Mouse (Mus musculus) kidney, embryonic 16.5 days (tissue): ENCODE data around the gene Rybp. TPM values are rescaled to one million over a fixed set of nuclear protein-coding genes. Genes with fewer than 3 reads are reported as not detected.

Experiments used
- ATAC-seq: fragments of 200-750 bp; cut with Nextera tagmentation; 2 replicates; pipeline ENCODE4 v1.8.0; 2017; ENCODE audit warnings: moderate TSS enrichment; ENCODE audit not compliant: low FRiP score, low TSS enrichment
- H3K27ac ChIP-seq: fragments of 300-500 bp; sonication (generic); 2 replicates; pipeline ENCODE4 v1.5.1; 2014; ENCODE audit warnings: low read length
- H3K27me3 ChIP-seq: fragments of 300-500 bp; sonication (generic); 2 replicates; pipeline ENCODE4 v1.6.1; 2014; ENCODE audit warnings: low read length, control low read depth, mixed read lengths; ENCODE audit not compliant: insufficient read depth
- H3K36me3 ChIP-seq: fragments of 300-500 bp; sonication (generic); 2 replicates; pipeline ENCODE4 v1.6.1; 2014; ENCODE audit warnings: low read length, control low read depth, mixed read lengths; ENCODE audit not compliant: insufficient read depth
- H3K4me1 ChIP-seq: fragments of 300-500 bp; sonication (generic); 2 replicates; pipeline ENCODE4 v1.6.1; 2014; ENCODE audit warnings: low read length, control low read depth, mixed read lengths; ENCODE audit not compliant: insufficient read depth
- H3K4me2 ChIP-seq: fragments of 300-500 bp; sonication (generic); replicated peaks from 2 replicates; pipeline ENCODE4 v1.6.1; 2014; ENCODE audit warnings: low read depth, low read length
- H3K4me3 ChIP-seq: fragments of 300-500 bp; sonication (generic); 2 replicates; pipeline ENCODE4 v1.5.1; 2014; ENCODE audit warnings: mild to moderate bottlenecking, low read length
- H3K9ac ChIP-seq: fragments of 300-500 bp; sonication (generic); replicated peaks from 2 replicates; pipeline ENCODE4 v1.6.1; 2014; ENCODE audit warnings: low read length
- H3K9me3 ChIP-seq: fragments of 300-500 bp; sonication (generic); 2 replicates; pipeline ENCODE4 v1.6.1; 2016; ENCODE audit warnings: low read length, control low read depth
- WGBS: fragments of 180-500 bp; shearing (Covaris S2); extraction: QIAGEN DNeasy Blood & Tissue Kit; methylation state at CpG from one replicate; pipeline ENCODE4 v1.1.7; 2014; 5-methylcytosine and 5-hydroxymethylcytosine counted together
- polyA plus RNA-seq: library from polyadenylated mRNA; unstranded; fragments of >200 nt; fragmentation: Nextera tagmentation; extraction: Ambion mirVana; gene quantifications from 2 replicates; pipeline ENCODE4 v1.2.1, GENCODE M21; 2015

Rybp gene
- 13.3 and 18.0 TPM in 2 replicates for polyA plus RNA-seq

GRCm38 (mm10) chr6:100287334-100288015, at the start of gene Rybp:
Gene Rybp (minus strand): TSS chr6:100287485.
- Histone ChIP-seq H3K27ac (peak within 1 kb of the TSS; percentile 83), H3K9ac (peak within 1 kb of the TSS; percentile 91), H3K36me3 (no peaks in the 10 kb centered on the region), H3K27me3 (peaks cover 12% of the 10 kb centered on the region; the same call in 1 of the 2 replicates), H3K4me3 (peak within 1 kb of the TSS; percentile 71), H3K4me1 (peaks cover 30% of the 10 kb centered on the region), H3K4me2 (peak within 1 kb of the TSS; percentile 100), H3K9me3 (no peaks in the 10 kb centered on the region)
- peak; percentile 98 for ATAC-seq
- WGBS = under 1% methylated on average over 47 of the region's 112 CpGs

- Histone ChIP-seq H3K4me1 (peaks cover 19% of the 10 kb centered on the region), H3K27me3 (peaks cover 9% of the 10 kb centered on the region; the same call in 1 of the 2 replicates), H3K27ac (no peak overlapping the region), H3K4me2 (peak overlapping the region; percentile 19; the same call in 1 of the 2 replicates), H3K36me3 (no peaks in the 10 kb centered on the region), H3K4me3 (no peak overlapping the region), H3K9ac (0 out of 2 replicates have a peak overlapping the region, but pooled peaks have one; percentile 19), H3K9me3 (no peaks in the 10 kb centered on the region)
- ATAC-seq = peak; percentile 52; the same call in 1 of the 2 replicates
- 17% methylated on average over 14 of the region's 14 CpGs for WGBS
Measured at GRCm38 (mm10) chr6:100336591-100337148, 49.4 kb upstream of the Rybp start.

- peak overlapping the region; percentile 26 for H3K4me3 ChIP-seq
- peaks cover 25% of the 10 kb centered on the region for H3K4me1 ChIP-seq
- H3K9me3 ChIP-seq = no peaks in the 10 kb centered on the region
- H3K27ac ChIP-seq = no peak overlapping the region; the same call in 1 of the 2 replicates
- WGBS = 10% methylated on average over 18 of the region's 18 CpGs
- peak; percentile 50 for ATAC-seq
- H3K36me3 ChIP-seq = no peaks in the 10 kb centered on the region
- H3K4me2 ChIP-seq = peak overlapping the region; percentile 44
- peaks cover 9% of the 10 kb centered on the region; the same call in 1 of the 2 replicates for H3K27me3 ChIP-seq
- no peak overlapping the region for H3K9ac ChIP-seq
Measured at GRCm38 (mm10) chr6:100335506-100336144, 48.3 kb upstream of the Rybp start.

DNA sequence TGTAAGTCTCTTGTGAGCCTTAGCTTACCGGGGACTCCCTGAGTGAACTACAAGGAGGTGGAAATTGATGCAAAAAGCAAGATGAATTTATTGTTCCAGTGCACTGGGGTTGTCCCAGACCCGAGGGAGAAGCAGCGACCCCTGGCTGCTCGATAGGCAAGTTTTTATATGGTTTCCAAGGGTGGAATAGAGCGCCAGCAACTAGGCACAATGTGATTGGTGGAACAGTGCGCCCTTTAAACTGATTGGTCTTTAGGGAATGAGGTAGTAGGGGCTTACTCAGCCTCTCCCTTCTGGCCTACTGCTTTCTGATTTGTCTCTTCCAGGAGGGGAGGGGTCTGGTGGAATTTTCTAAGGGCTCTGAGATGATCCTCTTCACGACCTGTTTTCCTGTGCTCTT, 46.5 kb upstream of the Rybp start:
- H3K4me3 ChIP-seq = no peak overlapping the region
- no peaks in the 10 kb centered on the region for H3K9me3 ChIP-seq
- WGBS = 70% methylated on average over 7 of the region's 7 CpGs
- no peak overlapping the region for H3K4me2 ChIP-seq
- no peak overlapping the region for H3K27ac ChIP-seq
- H3K36me3 ChIP-seq = no peaks in the 10 kb centered on the region
- peaks cover 9% of the 10 kb centered on the region; the same call in 1 of the 2 replicates for H3K27me3 ChIP-seq
- no peak for ATAC-seq
- H3K9ac ChIP-seq = no peak overlapping the region
- peaks cover 25% of the 10 kb centered on the region for H3K4me1 ChIP-seq

DNA sequence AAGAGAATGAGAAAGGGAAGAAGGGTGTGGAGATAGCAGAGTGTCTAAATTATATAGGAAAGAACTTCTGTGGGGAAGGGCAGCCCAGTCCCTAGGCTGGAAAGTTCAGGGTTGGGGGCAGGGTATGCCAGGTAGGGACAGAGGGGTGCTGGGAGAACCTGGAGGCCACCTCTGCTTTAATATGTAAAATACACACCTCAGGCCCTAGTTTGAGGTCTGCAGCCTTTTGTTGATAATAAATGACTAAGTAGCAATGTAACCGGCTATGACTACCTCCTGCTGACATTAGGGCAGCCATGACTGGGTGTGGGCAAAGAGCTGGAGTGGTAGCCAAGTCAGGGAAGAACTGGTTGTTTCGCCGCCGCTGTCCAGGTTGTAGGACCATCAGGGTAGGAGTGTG, 45.2 kb upstream of the Rybp start:
- no peak overlapping the region for H3K4me3 ChIP-seq
- H3K9me3 ChIP-seq = no peaks in the 10 kb centered on the region
- H3K9ac ChIP-seq = no peak overlapping the region
- H3K4me1 ChIP-seq = peaks cover 25% of the 10 kb centered on the region
- peaks cover 5% of the 10 kb centered on the region; the same call in 1 of the 2 replicates for H3K27me3 ChIP-seq
- ATAC-seq = no peak
- no peak overlapping the region for H3K4me2 ChIP-seq
- WGBS = 81% methylated on average over 4 of the region's 4 CpGs
- no peak overlapping the region for H3K27ac ChIP-seq
- H3K36me3 ChIP-seq = no peaks in the 10 kb centered on the region

GRCm38 (mm10) chr6:100331582-100331981, 44.3 kb upstream of the Rybp start:
- 29% methylated on average over 8 of the region's 8 CpGs for WGBS
- H3K9ac ChIP-seq = no peak overlapping the region
- H3K27me3 ChIP-seq = no peaks in the 10 kb centered on the region; the same call in 1 of the 2 replicates
- no peak overlapping the region for H3K27ac ChIP-seq
- H3K4me2 ChIP-seq = no peak overlapping the region
- peaks cover 19% of the 10 kb centered on the region; the same call in 1 of the 2 replicates for H3K4me1 ChIP-seq
- no peak overlapping the region for H3K4me3 ChIP-seq
- ATAC-seq = no peak
- no peaks in the 10 kb centered on the region for H3K36me3 ChIP-seq
- H3K9me3 ChIP-seq = no peaks in the 10 kb centered on the region

GRCm38 (mm10) chr6:100331055-100331454, 43.8 kb upstream of the Rybp start:
- WGBS = 64% methylated on average over 9 of the region's 9 CpGs
- Histone ChIP-seq H3K36me3 (no peaks in the 10 kb centered on the region), H3K27ac (no peak overlapping the region), H3K27me3 (no peaks in the 10 kb centered on the region; the same call in 1 of the 2 replicates), H3K4me2 (no peak overlapping the region), H3K4me3 (no peak overlapping the region), H3K9ac (no peak overlapping the region), H3K9me3 (no peaks in the 10 kb centered on the region), H3K4me1 (peaks cover 14% of the 10 kb centered on the region; the same call in 1 of the 2 replicates)
- no peak for ATAC-seq

DNA sequence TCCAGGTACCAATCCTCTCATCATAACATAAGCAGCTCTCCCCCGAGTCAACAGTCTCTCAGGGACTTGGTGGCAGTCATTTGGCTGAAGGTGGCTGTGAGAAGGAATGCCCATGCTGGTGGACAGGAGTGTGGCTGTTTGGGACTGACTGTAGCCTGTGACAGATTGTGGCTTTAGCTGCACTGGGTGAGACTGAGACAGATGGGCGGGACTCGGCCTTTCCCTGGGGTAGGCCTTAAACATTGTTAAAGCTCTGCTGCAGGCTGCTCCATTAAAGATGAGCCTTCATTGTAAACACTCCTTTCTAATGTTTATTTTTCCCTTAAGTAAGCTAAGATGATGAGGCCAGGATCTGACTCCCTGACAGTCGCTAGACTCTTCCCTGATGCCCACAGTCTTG, 42.3 kb upstream of the Rybp start:
- no peak for ATAC-seq
- H3K9ac ChIP-seq = no peak overlapping the region
- H3K4me1 ChIP-seq = peaks cover 6% of the 10 kb centered on the region; the same call in 1 of the 2 replicates

DNA sequence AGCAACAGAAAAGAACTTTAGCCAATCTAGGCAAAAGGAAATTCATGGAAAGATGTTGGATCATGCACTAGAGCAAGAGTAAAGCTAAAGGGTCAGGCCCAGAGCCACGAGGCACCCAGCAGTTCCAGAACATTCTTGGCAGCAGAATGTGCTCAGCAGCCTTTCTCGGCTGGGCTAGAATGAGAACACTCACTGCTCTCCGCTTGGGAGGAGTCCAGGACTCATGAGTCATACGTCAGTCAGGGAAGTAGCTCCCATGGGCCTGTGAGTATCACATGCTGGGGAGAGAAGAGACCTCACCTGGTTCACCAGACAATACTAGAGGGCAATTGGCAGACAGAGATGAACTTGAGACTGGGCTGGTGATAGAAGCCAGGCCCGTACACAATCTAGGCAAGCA, 39.8 kb upstream of the Rybp start:
- peaks cover 6% of the 10 kb centered on the region; the same call in 1 of the 2 replicates for H3K4me1 ChIP-seq
- no peaks in the 10 kb centered on the region for H3K36me3 ChIP-seq
- WGBS = 61% methylated on average over 5 of the region's 5 CpGs
- H3K4me2 ChIP-seq = no peak overlapping the region
- no peaks in the 10 kb centered on the region for H3K9me3 ChIP-seq
- no peaks in the 10 kb centered on the region; the same call in 1 of the 2 replicates for H3K27me3 ChIP-seq
- no peak overlapping the region for H3K27ac ChIP-seq
- ATAC-seq = no peak
- no peak overlapping the region for H3K9ac ChIP-seq
- no peak overlapping the region for H3K4me3 ChIP-seq

More for the DNA sequence above, 42.3 kb upstream of the Rybp start:
- WGBS = 64% methylated on average over 4 of the region's 4 CpGs
- Histone ChIP-seq H3K27ac (no peak overlapping the region), H3K4me2 (no peak overlapping the region), H3K9me3 (no peaks in the 10 kb centered on the region), H3K27me3 (no peaks in the 10 kb centered on the region; the same call in 1 of the 2 replicates), H3K4me3 (no peak overlapping the region), H3K36me3 (no peaks in the 10 kb centered on the region)
